8 mouse cellular contexts compared by ENCODE assay signal in the genomic region with DNA sequence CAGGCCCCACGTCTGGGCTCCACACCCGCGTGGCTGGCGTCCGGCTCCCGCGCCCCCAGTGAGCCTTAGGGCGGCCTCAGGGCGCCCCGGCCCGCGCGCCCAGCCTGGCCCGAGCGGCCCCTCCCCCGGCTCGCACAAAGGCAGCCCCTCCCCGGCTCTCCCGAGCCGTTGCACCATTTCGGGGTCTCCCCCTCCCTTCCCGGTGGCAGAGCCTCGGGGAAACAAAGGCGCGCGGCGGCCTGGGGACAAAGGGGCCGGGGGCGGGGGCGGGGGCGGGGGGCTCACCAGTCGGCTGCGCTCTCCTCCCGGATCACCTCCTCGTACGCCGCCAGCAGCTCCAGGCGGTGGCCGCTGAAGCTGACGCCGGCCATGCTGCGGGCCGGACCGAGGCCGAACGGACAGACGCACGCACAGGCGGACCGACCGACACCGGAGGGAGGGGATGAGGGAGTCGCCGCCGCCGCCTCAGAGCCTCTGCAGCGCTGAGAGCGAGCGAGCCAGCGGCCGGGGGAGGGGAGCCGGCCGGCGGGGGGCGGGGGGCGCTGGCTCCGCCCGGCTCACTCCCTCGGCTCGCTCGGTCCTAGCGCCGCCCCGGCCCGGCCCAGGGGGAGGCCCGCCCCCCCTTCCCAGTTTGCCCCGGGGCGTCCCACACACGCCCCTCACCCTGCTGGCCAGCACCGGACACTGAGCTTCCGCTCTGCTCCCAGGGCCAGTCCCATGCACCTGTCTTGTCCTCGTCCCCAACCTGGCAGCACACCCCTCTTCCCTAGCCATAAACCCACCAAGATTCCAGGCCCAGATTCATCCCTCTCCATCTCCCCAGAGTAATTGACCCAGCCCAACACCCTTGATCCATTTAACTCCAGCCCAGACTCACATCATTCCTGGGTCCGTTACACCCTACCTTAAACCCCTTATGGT. TPM values are rescaled to one million over a fixed set of nuclear protein-coding genes. Genes with fewer than 3 reads are reported as not detected.
DNase-seq lines count a peak whose midpoint lies in the region; ATAC-seq and TF ChIP-seq lines count a peak whose summit lies in the region.

A gene (minus strand): TSS at position 534 of the 921 bp plus-strand sequence.

- in situ Hi-C loops in Patski (cut with MboI; ENCODE audit: low pct_unique_long_range_greater_than_20kb) = no loop called here

- H3K4me1 ChIP-seq in embryonic fibroblast, embryonic 13.5 days (ENCODE audit: control insufficient read depth, insufficient read depth, low read length) = peaks cover 27% of the 10 kb centered on the region
- H3K4me1 ChIP-seq in hindbrain, embryonic 14.5 days (replicated peaks; ENCODE audit: control insufficient read depth, insufficient read depth, low read length) = peaks cover 44% of the 10 kb centered on the region
- H3K4me1 ChIP-seq in limb, embryonic 12.5 days (replicated peaks) = peaks cover 45% of the 10 kb centered on the region
- peaks cover 37% of the 10 kb centered on the region for H3K4me1 ChIP-seq in midbrain, embryonic 16.5 days (ENCODE audit: control insufficient read depth, insufficient read depth, low read length)

- DNase-seq in kidney, adult 18-20 months = peak; percentile 33
- no peak for DNase-seq in kidney, adult 11 months
- no peak for DNase-seq in Patski (ENCODE audit: low read depth, low spot score)
- peak; percentile 79 for DNase-seq in hindbrain, embryonic 14.5 days (ENCODE audit: low spot score)

- CTCF ChIA-PET in Patski (lab: Charles Lee) = interaction anchor here (0.6 kb wide), 1 partner anchor 26 kb away, joined by 3 read pairs; no protein-coding TSS in a partner anchor

- peak; percentile 89 for TF ChIP-seq POLR2A in embryonic fibroblast, embryonic 13.5 days (IDR thresholded peaks at IDR 0.05; ENCODE audit: low read depth, low read length)

- peak within 1 kb of the TSS; percentile 100 for H3K9ac ChIP-seq in hindbrain, embryonic 14.5 days
- H3K9ac ChIP-seq in limb, embryonic 12.5 days (replicated peaks) = peak within 1 kb of the TSS; percentile 100
- peak within 1 kb of the TSS; percentile 100 for H3K9ac ChIP-seq in midbrain, embryonic 16.5 days (ENCODE audit: low read depth, low read length)

- no peaks in the 10 kb centered on the region for H3K27me3 ChIP-seq in Patski
- H3K27me3 ChIP-seq in hindbrain, embryonic 14.5 days (ENCODE audit: control insufficient read depth, insufficient read depth, low read length) = no peaks in the 10 kb centered on the region
- no peaks in the 10 kb centered on the region for H3K27me3 ChIP-seq in limb, embryonic 12.5 days
- no peaks in the 10 kb centered on the region for H3K27me3 ChIP-seq in midbrain, embryonic 16.5 days (ENCODE audit: control insufficient read depth, insufficient read depth, low read depth, low read length)

- ATAC-seq in Patski = peak; percentile 41
- peak; percentile 81 for ATAC-seq in hindbrain, embryonic 14.5 days (ENCODE audit: low FRiP score)
- ATAC-seq in limb, embryonic 12.5 days (ENCODE audit: insufficient number of reproducible peaks, insufficient read depth, low FRiP score, low TSS enrichment, low read depth) = peak; percentile 81
- ATAC-seq in midbrain, embryonic 16.5 days = peak; percentile 76
- ATAC-seq in activated CD4-positive, CD25-positive, alpha-beta regulatory T cell, adult 4 months = no peak

- 0 out of 2 replicates have a peak within 1 kb of the TSS, but pooled peaks have one; percentile 14 for H3K27ac ChIP-seq in embryonic fibroblast, embryonic 13.5 days (ENCODE audit: insufficient read depth, low read length)
- peak within 1 kb of the TSS; percentile 99 for H3K27ac ChIP-seq in hindbrain, embryonic 14.5 days
- peak within 1 kb of the TSS; percentile 97 for H3K27ac ChIP-seq in limb, embryonic 12.5 days
- peak within 1 kb of the TSS; percentile 100 for H3K27ac ChIP-seq in midbrain, embryonic 16.5 days (ENCODE audit: low read length)

- POLR2A ChIA-PET in Patski (lab: Charles Lee) = interaction anchor here (0.6 to 1.7 kb wide), 6 partner anchors 13 to 394 kb away, joined by 3 to 8 read pairs (median 4); no protein-coding TSS in a partner anchor

- peak within 1 kb of the TSS; percentile 99 for H3K4me2 ChIP-seq in hindbrain, embryonic 14.5 days (replicated peaks)
- H3K4me2 ChIP-seq in limb, embryonic 12.5 days = peak within 1 kb of the TSS; percentile 80
- peak within 1 kb of the TSS; percentile 99 for H3K4me2 ChIP-seq in midbrain, embryonic 16.5 days (ENCODE audit: low read length)

- peak within 1 kb of the TSS; percentile 80 for H3K4me3 ChIP-seq in embryonic fibroblast, embryonic 13.5 days (ENCODE audit: insufficient read depth, low read length)
- H3K4me3 ChIP-seq in hindbrain, embryonic 14.5 days (replicated peaks; ENCODE audit: low read length) = peak within 1 kb of the TSS; percentile 97
- peak within 1 kb of the TSS; percentile 99 for H3K4me3 ChIP-seq in limb, embryonic 12.5 days (replicated peaks)
- H3K4me3 ChIP-seq in midbrain, embryonic 16.5 days (ENCODE audit: low read depth, low read length) = peak within 1 kb of the TSS; percentile 83

- WGBS in hindbrain, embryonic 14.5 days = 2% methylated on average over 39 of the region's 83 CpGs
- under 1% methylated on average over 65 of the region's 83 CpGs for WGBS in limb, embryonic 12.5 days
- under 1% methylated on average over 30 of the region's 83 CpGs for WGBS in midbrain, embryonic 16.5 days

- H3K9me3 ChIP-seq in hindbrain, embryonic 14.5 days (ENCODE audit: control insufficient read depth, low read length) = no peaks in the 10 kb centered on the region
- H3K9me3 ChIP-seq in limb, embryonic 12.5 days = no peaks in the 10 kb centered on the region
- no peaks in the 10 kb centered on the region for H3K9me3 ChIP-seq in midbrain, embryonic 16.5 days (replicated peaks; ENCODE audit: control insufficient read depth, low read length, poor library complexity, severe bottlenecking)

- TF ChIP-seq CTCF in Patski (IDR thresholded peaks at IDR 0.05) = no peak
- TF ChIP-seq CTCF in embryonic fibroblast, embryonic 13.5 days (IDR thresholded peaks at IDR 0.05; ENCODE audit: borderline replicate concordance, insufficient read depth, low read length) = no peak

- peaks cover 4% of the 10 kb centered on the region for H3K36me3 ChIP-seq in hindbrain, embryonic 14.5 days (replicated peaks; ENCODE audit: control insufficient read depth, insufficient read depth)
- H3K36me3 ChIP-seq in limb, embryonic 12.5 days = peaks cover 24% of the 10 kb centered on the region
- H3K36me3 ChIP-seq in midbrain, embryonic 16.5 days (ENCODE audit: control insufficient read depth, insufficient read depth, low read length) = no peaks in the 10 kb centered on the region

RNA-seq across cellular contexts. Expression of the gene that starts here (rescaled TPM):
- polyA plus RNA-seq in Patski (2021) = 158 TPM
- 105 and 139 TPM in 2 replicates for polyA plus RNA-seq in embryonic fibroblast, embryonic 13.5 days (2011; ENCODE audit: insufficient read length, low read depth, missing spikeins)
- 406 and 416 TPM in 2 replicates for polyA plus RNA-seq in hindbrain, embryonic 14.5 days (2014; fragmentation: Nextera tagmentation; extraction: Ambion mirVana)
- 361 and 375 TPM in 2 replicates for polyA plus RNA-seq in limb, embryonic 12.5 days (2016; fragmentation: Nextera tagmentation; extraction: Ambion mirVana)
- 617 and 675 TPM in 2 replicates for polyA plus RNA-seq in midbrain, embryonic 16.5 days (2015; fragmentation: Nextera tagmentation; extraction: Ambion mirVana)
- under 1 TPM in 1 of 2 experiments, not detected in 1; 0.25 TPM for polyA plus RNA-seq in activated CD4-positive, CD25-positive, alpha-beta regulatory T cell, adult 4 months (2017; shearing (Covaris generic))

Comparison
In these comparisons a context has a peak if more than half of its experiments do, and no peak if none do; other contexts are left out.
1. RNA of the gene that starts here (polyA plus RNA-seq): 617 to 675 TPM in midbrain, embryonic 16.5 days, 406 to 416 TPM in hindbrain, embryonic 14.5 days, 361 to 375 TPM in limb, embryonic 12.5 days, 158 TPM in Patski (single experiment) and 105 to 139 TPM in embryonic fibroblast, embryonic 13.5 days; 0.25 TPM in activated CD4-positive, CD25-positive, alpha-beta regulatory T cell, adult 4 months; every median in the first group is over 10 times any median in the second.
2. DNase-seq: peak in kidney, adult 18-20 months (single experiment) and hindbrain, embryonic 14.5 days (single experiment); none in kidney, adult 11 months (single experiment) and Patski (single experiment).
3. H3K27ac ChIP-seq: peak in every context shown above with its lines; median percentile 100 in midbrain, embryonic 16.5 days; 99 in hindbrain, embryonic 14.5 days; 97 in limb, embryonic 12.5 days; 14 in embryonic fibroblast, embryonic 13.5 days.
4. Peak in every context shown above with its lines, with median percentiles within 50 percentile points of each other: H3K4me3 ChIP-seq, H3K4me2 ChIP-seq and H3K9ac ChIP-seq.